Mouse (Mus musculus) cerebellum, adult 2 months (tissue): Measurements from ENCODE around the gene Zfp458.
A peak's percentile ranks its signal among the peaks of the same experiment; 100 is the strongest.

Experiments used
- CTCF ChIP-seq: fragments of 200-500 bp; IDR thresholded peaks from 2 replicates; pipeline ENCODE4 v1.5.1; 2011; ENCODE audit warnings: low read depth, mild to moderate bottlenecking, control low read depth, low read length, moderate library complexity, borderline replicate concordance; ENCODE audit not compliant: insufficient read depth
- POLR2A ChIP-seq: fragments of 200-500 bp; IDR thresholded peaks from 2 replicates; pipeline ENCODE4 v1.6.1; 2011; ENCODE audit warnings: low read length, control low read depth, borderline replicate concordance; ENCODE audit not compliant: insufficient read depth

DNA sequence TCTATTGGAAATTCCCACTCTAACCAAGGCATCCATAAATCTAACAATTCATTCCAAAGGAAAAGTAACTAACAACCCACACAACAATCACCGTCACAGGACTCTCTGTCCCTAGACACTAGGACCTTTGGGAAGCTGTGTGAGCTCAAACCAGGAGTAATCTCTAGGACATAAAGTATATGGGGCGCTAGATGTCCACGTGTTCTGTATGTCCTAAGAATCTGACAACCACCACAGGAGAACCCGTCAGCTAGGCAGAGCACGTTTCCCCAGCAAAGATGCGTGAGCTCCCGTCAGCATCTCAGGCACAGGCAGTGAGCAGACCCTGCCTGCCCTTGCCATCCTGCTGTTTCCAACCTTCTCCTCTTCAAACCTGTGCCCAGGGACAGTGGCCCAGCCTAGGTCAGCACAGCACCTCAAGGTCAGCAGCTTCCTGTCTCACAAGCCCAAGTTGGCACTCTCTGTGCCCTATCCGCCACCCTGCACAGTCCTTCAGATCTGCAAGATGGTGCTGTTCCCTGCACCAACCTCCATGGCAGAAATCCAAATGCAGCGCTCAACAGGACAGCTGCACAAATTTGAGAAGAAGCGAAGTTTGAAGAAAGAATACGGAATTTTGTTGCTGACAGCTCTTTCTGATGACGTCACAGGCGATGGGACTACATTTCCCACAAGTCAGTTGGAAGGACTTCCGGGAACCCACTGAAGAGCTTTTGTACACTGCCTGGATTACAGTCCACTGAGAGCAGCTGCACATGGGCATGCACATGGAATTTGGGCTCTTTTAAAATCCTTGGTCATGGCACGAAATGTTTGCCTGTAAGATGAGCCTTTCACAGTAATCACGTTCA, 27.8 kb upstream of the Zfp458 start, which contains the start of gene Zfp457:
- no peak for TF ChIP-seq CTCF
- peak; percentile 77; the same call in 1 of the 2 replicates for TF ChIP-seq POLR2A
